Mouse (Mus musculus) bone marrow, adult 2 months (tissue): ENCODE measurements around the gene Arhgef33.

Source experiments
- CTCF ChIP-seq: fragments of 200-500 bp; IDR thresholded peaks from 2 replicates; pipeline ENCODE4 v1.5.1; 2011; ENCODE audit warnings: low read length, control low read depth; ENCODE audit not compliant: control insufficient read depth, insufficient read depth
- POLR2A ChIP-seq: fragments of 200-500 bp; IDR thresholded peaks from 2 replicates; pipeline ENCODE4 v1.6.1; 2011; ENCODE audit warnings: low read depth, mild to moderate bottlenecking, control low read depth, low read length, borderline replicate concordance; ENCODE audit not compliant: control insufficient read depth

DNA sequence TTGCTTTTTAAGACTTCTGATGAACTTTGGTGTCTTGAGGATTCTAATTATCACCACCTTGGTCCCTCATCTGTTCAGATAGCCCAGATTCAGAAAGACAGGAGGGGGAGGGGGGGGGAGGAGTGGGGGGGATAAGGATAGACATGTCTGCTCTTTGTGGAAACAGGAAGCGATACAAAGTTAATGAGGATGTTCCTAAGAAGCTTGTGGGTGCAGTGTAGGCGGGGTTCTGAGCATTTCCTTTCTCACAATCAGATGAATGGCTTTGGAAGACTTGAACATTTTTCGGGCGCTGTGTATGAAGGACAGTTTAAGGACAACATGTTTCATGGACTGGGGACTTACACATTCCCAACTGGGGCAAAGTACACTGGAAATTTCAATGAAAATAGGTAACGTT, 11.9 kb upstream of the Arhgef33 start:
- TF ChIP-seq POLR2A: no peak
- TF ChIP-seq CTCF: no peak
